Mouse (Mus musculus) 416B (cell line): Measurements from ENCODE around the gene Dtd1.

Source experiments
- DNase-seq: peaks from one replicate; pipeline ENCODE4 v3.0.0; 2011; ENCODE audit warnings: low read depth

The Dtd1 gene

GRCm38 (mm10) chr2:144769118-144769496 is 169.4 kb downstream of the Dtd1 start:
- no peak for DNase-seq

GRCm38 (mm10) chr2:144769556-144769955 is 169.9 kb downstream of the Dtd1 start:
- no peak for DNase-seq

DNA sequence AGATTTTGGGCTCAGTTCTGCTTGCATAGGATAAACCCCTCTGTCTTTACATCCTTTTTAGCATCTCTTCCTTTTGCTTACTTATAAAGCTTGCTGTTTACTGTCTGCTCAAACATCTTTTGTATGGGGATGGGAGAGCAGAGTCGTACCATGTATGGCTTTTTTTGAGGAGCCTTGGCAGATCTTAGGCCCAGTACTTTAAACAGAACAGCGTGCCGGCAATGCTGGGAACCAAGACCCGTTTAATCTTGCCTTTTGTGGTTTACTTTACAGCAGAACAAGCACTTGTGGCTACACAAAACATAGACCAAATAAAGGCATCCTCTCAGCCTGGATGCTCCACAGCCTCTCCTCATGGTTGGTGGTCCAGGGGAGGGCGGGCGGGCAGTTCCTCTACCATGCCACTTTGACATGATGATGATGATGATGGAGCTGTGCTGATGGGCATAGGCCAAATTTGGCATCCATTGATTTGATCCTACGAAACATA is 170.8 kb downstream of the Dtd1 start:
- DNase-seq, result no peak

DNA sequence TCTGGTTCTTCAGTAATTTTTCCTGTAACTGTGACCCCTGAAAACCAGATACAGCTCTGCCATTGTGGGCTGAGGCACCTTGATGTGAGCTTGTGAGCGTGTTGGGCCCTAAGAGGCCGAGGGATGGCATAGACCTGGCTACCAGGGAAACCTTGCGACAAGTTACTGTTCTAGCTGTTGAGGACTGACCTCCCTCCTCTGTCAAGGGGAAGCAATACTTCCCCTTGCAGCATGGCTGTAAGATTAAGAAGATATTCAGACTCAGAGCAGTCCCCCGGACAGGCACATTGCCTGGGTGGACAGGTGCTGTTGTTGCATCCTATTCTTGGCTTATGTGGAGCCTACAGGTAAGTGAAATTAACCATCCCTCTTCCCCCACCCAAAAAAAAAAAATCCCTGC is 172.1 kb downstream of the Dtd1 start:
- no peak for DNase-seq

DNA sequence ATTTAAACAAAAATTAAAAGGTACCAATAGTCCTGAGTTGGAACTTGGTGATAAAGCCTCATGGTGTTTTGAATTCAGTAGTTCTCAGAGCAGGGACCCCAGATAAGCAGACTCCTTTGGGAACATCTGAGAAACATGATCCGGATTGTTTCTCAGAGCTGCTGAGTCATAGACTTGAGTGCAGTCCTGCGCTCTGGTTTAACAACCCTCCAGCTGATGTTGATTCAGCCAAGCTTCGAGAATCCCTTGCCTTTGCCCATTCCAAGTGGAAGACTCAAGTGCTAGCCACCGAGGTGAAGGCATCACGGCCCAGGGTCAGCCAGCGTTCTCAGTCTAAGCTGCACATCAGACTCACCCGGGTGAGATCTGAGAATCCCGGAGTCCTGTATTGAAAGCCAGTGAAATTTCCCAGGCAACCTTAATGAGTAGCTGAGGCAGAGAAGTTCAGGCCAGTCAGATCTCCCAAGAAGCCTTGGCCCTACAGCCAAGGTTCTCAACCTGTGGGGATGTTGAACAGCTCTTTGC is 175.0 kb downstream of the Dtd1 start:
- no peak for DNase-seq

- no peak for DNase-seq
Observed at GRCm38 (mm10) chr2:144775626-144776025, 175.9 kb downstream of the Dtd1 start.

DNA sequence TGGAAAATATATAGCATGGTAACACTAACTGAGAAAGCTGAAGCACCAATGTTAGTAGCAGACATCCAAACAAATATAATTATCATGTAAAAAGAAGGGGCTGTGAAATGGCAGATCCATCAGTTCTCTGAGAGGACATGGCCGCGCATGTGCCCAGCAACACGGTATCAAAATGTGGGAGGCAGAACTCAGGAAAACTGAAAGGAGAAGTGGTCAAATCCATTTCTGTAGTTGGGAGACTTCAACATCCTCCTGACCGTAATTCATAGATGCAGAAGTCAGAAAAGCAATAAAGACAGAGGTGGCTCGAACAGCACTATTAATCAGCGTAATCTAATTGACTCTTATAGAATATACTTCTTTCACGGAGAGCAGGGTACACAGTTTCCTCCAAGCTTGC is 179.6 kb downstream of the Dtd1 start:
- no peak for DNase-seq

DNA sequence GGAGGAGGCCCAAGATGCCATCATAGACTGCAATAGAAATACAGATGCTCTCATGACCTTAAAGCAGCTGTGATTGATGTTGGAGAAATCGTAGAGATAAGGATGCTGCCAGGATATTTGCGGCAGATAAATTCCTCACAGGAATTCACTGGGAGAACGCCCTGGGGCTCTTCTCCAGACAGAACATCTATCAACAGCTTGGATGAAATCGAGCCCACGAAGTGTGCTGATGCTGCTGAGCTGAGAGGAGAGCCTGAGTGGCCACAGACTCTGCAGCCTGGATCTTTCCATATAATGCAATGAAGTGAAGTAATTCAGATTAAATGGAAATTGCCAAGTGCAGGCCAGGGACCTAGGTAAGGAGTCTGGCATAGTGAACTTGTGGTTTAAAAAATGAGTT is 181.0 kb downstream of the Dtd1 start:
- no peak for DNase-seq

- DNase-seq, result no peak
Observed at GRCm38 (mm10) chr2:144781871-144782270, 182.2 kb downstream of the Dtd1 start.

DNA sequence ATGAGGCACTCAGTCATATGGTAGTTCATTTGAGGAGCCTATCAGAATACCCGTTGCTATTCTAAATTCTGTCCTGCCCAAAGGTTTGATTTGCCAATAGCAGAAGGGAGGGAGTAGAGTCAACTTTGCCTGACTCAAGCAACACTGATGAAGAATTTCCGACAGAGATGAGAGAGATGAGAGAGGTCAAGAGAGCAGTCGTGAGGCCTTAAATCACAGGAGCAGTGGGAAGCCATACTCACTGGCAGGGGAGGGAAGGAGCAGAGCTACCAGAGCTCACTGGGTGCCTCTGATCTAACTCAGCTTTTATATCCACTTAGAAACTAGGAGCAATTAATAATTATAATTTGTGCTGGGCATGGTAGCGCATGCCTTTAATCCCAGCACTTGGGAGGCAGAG is 182.8 kb downstream of the Dtd1 start:
- no peak for DNase-seq

GRCm38 (mm10) chr2:144783190-144783589 is 183.5 kb downstream of the Dtd1 start:
- no peak for DNase-seq

DNA sequence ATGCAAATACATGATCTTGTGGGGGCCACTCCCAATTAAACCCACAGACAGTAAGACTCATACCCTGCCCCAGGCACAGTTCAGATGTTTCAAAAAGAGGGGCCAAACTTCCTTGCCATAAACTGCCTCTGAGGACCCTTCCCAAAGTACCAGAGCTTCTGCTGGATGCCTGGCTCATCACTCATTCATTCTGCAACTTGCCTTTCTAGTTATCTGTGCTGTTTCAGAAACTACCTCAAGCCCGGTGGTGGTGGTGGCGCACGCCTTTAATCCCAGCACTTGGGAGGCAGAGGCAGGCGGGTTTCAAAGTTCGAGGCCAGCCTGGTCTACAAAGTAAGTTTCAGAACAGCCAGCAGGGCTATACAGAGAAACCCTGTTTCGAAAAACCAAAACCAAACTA is 184.1 kb downstream of the Dtd1 start:
- DNase-seq, result no peak

- DNase-seq, result no peak
Observed at GRCm38 (mm10) chr2:144791671-144792294, 192.1 kb downstream of the Dtd1 start.

GRCm38 (mm10) chr2:144797515-144797914 is 197.8 kb downstream of the Dtd1 start:
- no peak for DNase-seq

DNA sequence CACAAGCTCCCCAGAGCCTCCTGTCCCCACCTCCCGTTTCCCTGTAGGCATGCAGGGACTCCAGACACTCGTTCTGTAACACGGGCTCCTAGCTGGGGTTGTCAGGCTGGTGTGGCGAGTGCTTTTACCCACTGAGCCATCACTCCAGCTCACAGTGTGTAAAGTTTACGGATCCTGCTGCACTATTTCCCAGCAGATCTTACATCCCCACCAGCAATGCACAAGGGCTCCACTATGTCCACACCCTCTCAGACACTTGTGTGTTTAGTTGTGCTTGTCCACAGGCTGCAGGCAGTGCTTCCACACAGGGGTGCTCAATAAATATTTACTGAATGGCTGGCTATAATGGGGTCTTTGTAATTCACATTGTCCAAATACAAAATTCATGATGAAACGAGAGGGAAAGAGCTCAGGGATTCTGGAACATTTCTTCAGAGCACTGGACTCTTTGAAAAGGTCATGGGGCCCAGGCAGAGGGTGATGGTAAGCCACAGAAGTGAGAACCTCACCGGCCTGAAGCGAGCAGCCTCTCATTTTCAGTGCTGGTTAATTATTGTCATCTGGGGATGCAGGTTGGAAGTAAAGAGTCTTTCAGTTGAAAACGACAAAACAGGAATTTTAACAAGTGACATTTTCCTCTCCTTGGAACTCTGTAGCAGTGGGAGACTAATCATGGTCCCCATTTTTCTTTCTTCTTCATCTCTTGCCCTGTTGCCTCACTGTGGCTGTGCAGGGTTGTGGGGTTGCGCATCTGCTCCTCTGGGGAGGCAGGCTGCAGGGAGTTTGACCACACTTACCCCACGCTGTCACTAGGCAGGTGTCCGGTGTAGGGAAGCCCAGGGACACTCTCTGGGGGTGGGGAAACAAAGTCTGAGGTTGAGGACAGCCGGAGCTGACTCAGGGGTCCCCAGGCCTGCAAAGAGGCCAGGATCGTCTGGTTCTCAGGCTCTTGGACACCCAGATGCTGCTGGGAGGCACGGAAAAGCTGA is 208.4 kb downstream of the Dtd1 start:
- no peak for DNase-seq
